Mouse (Mus musculus) mature B cell (primary cell): ENCODE results near the gene Epop.

Source experiments
- in situ Hi-C: fragments of 300-500 bp; cut with MboI; formaldehyde crosslinking; loops from 2 replicates; pipeline ENCODE4 v1.14.3; 2019

Gene Epop

GRCm38 (mm10) chr11:97590227-97590960 is 39.1 kb downstream of the Epop start:
- in situ Hi-C loops = no loop called here

- in situ Hi-C loops = no loop called here
Measured at GRCm38 (mm10) chr11:97589216-97589615, 40.3 kb downstream of the Epop start.

GRCm38 (mm10) chr11:97585932-97586331 is 43.6 kb downstream of the Epop start:
- in situ Hi-C loops = no loop called here

- in situ Hi-C loops = no loop called here
Measured at GRCm38 (mm10) chr11:97584476-97584875, 45.0 kb downstream of the Epop start.

- in situ Hi-C loops = no loop called here
Measured at GRCm38 (mm10) chr11:97579088-97579857, 50.2 kb downstream of the Epop start.

GRCm38 (mm10) chr11:97578286-97578685 is 51.2 kb downstream of the Epop start:
- in situ Hi-C loops = no loop called here
